Mouse (Mus musculus): ENCODE measurements around the gene D10Jhu81e.
"Not testable (repeated sequence)": the region's sequence is repeated elsewhere in the genome, so short reads cannot be mapped to it uniquely, and the experiment has no call there.

D10Jhu81e gene

DNA sequence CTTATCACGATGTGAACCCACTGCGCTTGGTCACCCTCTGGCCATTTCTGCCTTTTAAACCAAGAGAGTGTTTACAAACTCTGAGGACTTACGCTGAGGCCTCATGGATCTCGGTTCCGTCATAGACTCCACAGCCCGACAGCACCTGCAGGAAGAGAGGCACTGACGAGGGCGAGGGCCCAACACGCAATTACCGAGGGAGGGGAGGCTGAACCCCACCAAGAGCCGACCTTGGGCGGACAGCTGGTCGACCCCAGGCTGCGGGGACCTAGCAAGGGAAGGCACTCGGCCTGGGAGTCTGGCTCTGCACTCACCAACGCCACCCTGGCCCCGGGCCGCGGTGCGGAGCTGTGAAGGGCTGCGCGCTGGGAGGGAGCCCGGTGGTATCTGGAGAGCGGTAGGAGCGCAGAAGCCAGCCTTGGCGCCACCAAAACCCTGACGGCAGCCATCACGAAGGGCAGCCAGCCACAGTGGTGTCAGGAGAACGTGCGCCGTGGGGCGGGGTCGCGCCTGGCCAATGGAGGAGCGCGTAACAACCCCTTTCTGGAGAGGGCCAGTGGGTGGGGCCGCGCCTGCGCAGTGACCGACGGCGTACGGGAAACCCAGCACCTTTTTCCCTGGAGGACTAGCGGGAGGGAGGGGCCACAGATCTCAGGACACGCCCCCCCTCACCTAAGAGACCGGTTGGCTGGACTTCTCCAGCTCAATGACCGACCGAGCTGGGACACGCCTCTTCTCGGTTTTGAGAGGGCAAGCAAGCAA is at the start of gene D10Jhu81e:
Gene D10Jhu81e, minus strand, starts transcription at position 502 of the 762 bp plus-strand sequence.
- peak; percentile 99 to 100 for DNase-seq (ENCODE audit: low spot score in 2 of 2)

DNA sequence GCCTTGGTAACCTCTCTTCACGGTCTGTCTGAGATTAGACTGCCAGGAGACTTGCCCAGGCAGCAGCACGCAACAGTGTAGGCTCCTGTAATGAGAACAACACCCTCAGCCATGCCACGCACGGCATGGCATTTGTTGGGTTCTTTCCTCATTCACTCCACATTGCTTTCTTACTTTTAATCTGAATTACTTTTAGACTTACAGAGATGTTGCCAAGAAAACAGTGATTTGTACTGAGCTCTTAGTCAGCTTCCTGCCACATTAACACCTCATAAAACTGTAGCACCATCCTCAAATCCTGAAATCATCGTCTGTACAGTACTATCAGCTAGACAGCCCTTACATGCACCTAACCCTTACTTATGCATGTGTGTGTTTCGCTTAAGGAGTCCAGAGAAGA is 49.0 kb upstream of the D10Jhu81e start:
- no peak for DNase-seq (ENCODE audit: low spot score in 2 of 2)

DNA sequence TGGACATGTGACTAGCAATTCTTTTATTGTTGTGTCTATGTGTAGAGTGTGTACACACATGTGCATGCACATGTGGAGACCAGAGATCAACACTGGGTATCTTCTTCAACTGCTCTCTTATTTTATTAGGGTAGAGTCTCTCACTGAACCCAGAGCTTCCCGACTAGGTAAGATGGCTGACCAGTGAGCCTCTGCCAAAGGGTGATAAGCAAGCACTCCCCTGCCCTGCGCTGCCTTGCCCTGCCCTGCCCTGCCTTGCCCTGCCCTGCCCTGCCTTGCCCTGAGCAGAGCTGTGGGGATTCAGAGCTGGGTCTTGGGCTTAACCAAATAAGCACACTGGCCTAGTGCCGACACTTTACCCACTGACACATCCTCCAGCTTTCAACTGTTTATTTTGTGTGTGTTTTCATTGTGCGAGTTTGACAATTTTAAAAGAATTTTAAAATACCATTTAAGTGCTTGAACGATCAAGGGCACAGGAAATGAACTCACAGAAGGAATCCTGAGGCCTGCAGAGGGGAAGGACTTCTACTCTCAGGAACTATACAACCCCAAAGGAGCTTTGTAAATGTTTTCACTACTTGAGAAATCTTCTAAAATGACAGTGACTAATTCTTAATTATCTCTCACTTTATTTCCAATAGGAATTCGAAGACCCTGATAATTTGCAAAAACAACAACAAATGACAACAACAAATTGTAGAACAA is 46.9 kb upstream of the D10Jhu81e start:
- DNase-seq (ENCODE audit: low spot score in 2 of 2): peak; percentile 22 to 28

DNA sequence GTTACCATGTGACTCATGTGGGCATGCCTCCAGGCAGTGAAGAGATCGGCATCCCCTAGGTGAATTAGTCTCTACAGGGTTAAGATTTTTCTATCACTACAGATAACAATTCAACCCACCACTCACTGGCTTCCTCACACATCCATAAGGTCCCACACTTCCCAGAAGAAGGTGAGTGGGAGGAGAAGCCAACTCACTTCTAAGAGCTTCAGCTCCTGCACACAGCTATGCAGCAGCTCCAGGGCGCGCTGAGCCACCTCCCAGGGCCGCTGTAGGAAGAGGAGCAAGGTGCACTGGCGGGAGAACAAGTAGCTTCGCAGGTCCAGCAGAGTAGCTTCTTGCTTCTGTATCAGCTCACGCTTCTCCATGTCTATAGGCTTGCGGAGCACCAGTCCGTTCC is 44.8 kb upstream of the D10Jhu81e start:
- no peak for DNase-seq (ENCODE audit: low spot score in 2 of 2)

DNA sequence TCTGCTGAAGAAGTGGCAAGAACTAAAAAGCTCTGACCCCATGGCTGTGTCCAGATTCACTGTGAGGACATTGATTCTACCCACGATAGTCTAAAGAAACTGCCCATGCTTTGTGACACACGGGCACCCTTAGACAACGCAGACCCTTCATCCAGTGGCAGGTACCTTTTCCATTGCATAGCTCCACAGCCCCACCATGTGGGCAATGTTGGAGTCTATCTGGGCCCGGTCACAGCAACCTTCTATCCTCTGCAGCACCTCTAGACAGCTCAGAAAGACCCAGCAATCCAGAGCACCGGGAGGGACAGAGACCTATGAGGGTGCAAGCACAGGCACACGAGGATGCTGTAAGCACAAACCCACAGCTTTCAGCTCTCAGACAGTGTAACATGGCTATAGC is 41.7 kb upstream of the D10Jhu81e start:
- DNase-seq (ENCODE audit: low spot score in 2 of 2): no peak

DNA sequence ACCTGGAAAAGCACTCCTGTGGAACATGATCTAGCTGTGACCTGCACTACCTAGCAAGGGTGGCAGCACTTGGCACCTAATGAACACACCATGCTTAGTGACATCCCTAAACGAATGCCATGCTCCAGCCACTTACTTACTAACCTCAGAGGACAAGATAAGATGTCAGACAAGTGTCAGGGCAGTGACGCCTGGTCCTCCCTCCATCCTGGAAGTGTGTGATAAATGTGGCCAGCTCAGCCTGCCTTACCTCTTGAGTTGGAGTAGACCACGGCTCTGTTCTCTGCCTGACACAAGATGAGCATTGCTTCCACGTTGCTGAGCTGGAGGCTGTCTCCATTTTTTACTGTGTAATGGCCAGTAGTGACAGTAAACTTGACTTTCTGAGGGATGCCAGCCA is 31.6 kb upstream of the D10Jhu81e start:
- DNase-seq (ENCODE audit: low spot score in 2 of 2): no peak

DNA sequence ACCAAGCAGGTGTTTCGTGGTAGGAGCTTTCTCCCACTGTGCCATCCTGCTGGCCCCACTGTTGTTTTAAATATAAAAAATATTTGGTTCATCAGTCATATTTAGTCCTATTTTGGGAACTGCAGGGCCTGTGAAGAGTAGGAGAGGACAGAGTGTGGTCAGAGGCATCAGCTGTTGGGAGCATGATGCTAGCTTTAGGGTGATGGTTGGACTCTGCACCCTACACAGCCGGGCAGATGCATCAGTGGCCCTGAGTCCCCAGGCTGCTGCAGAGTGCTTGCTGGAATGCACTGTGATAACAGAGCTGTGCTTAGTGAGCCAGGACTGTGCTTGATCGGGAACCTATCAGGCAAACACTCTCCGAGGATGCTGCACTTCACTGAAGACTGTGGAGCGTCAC is 23.4 kb upstream of the D10Jhu81e start:
- DNase-seq (ENCODE audit: low spot score in 2 of 2): no peak

DNA sequence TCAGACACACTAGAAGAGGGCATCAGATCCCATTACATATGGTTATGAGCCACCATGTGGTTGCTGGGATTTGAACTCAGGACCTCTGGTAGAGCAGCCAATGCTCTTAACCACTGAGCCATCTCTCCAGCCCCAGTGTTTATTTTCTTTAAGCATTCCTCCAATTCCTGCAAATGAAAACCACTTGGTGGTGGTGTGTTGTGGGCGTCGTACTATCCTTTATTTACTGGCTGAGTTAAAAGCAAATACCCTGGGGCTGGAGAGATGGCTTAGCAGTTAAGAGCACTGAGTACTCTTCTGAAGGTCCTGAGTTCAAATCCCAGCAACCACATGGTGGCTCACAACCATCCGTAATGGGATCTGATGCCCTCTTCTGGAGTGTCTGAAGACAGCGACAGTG is 16.5 kb upstream of the D10Jhu81e start:
- not testable (repeated sequence) for DNase-seq (ENCODE audit: low spot score in 2 of 2)

DNA sequence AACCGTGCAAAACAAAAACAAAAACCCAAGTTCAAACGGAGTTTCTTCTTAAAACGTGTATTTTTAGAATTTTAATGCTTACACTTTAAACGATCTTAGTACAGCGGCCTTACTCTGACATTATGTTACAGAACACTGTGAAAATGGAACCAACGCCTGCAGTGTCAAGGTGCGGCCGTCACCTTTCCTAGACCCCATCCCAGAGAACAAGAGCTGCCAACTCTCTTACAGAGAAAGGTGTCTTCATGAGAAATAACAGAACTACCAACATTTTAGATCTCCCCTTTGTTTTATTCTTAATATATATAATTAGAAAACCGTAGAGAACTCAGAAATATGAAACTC is 15.8 kb upstream of the D10Jhu81e start:
- DNase-seq (ENCODE audit: low spot score in 2 of 2): no peak

DNA sequence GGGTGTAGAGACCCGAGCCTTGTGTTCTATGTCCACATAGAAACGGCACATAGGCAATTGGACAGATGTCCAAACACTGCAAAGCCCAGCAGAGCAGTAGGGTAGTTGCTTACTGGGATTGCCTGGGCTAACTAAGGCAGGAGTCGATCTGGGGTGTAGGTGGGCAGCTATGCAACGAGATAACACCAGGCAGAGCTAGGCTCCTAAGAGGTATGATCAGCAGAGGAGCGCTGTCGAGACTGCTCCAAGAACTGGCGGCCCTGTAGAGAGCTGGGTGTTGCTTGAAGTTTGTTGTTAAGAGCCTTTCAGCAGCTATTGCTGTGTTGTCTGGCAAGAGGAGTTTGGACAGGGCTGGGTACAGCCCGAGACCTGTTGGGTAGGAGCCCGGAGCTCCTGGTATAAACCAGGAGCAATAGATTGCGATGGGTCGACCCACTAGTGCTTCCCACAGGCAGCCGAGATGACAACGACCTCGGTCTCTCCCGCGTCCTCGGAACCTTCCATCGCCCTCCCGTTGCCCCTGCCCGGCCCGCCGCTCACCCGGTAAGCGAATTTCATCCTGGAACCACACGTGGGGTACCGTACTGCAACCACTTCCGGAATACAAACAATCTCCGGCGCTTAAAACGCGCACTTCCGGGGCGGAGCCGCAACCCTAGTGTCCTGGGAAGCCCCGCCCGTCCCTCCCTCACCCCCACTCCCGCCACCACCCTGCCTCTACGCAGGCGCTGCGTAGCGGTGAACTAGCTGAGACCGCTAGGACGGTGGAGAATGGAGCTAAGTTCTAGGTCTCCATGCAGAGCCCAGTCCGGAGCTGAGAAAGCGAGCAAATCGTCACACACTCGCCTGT is 15.2 kb upstream of the D10Jhu81e start, which contains the start of gene Pwp2:
Gene Pwp2, minus strand, starts transcription at position 619 of the 850 bp plus-strand sequence.
- DNase-seq (ENCODE audit: low spot score in 2 of 2): peak; percentile 75 to 80

DNA sequence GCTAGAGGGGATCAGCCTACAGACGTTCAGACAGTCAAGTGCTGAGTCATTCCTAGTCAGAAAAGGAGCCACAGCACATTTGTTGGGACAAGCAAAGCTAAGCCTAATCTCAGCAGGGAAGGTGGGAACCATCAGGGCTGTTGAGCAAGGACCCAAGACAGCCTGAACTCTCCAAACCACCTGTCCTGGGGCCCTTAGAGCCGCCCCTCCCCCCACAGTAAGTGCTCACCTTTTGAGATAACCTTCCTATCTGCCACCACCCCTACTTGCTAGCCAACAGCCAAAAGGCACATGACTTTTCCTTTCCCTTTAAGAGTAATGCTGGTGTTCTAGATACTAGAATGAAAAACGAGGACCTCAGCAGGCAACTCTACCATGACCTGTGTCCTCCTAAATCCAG is 14.0 kb upstream of the D10Jhu81e start:
- DNase-seq (ENCODE audit: low spot score in 2 of 2): no peak

DNA sequence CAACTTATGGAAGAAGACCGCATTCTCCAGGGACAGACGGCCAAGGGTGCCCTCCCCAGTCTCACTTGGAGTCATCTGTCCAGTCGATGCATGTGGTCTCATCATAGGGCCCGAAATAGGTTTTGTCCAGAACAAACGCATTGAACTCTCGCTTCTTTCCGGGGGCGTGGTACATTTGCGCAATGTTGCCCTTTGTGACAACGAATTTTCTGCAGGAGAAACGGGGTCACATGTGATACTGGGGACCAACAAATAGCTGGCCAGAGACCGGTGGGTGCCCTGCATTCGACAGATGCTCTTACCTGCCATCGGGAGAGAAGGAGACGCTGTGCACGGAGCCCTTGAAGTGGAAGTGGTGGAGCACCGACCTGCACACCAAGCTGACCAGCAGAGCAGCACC is 12.7 kb upstream of the D10Jhu81e start:
- DNase-seq (ENCODE audit: low spot score in 2 of 2): no peak

DNA sequence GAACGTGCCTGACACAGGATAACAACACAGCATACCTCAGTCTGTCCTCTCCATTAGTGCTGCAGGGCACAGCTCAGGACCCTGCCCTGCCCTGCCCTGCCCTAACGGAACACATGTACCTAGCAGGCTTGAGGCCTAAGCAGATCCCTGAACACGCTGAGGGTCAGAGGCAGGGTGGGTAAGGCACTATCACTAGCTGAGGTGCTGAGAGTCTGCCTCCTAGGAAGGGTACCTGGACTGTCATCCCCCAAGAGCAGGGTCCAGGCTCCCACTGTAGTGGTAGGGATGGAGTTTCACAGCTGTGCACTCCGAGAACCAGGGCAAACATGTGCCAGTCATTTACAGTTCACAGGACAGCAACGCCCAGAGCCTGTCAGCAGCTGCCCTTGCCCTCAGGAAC is 4.9 kb upstream of the D10Jhu81e start:
- no peak for DNase-seq (ENCODE audit: low spot score in 2 of 2)

DNA sequence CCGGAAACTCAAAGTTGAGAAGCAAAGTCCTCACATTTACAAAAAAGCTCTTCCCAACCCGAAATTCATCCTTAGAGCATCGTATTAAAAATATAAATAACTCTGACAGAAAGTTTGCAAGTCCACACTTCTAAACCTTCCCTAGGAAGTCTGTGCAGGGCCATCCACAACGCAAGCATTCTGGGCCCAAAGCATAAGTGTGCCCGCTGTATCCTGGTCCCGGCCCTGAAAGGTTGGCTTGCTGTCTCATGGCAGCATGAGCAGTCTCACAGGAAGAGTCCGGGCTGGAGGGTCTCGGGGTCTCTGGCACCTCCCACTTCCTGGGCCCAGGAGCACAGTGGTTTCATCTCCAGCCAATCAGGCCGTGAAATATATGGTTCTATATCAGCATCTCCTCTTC is 2.0 kb upstream of the D10Jhu81e start:
- no peak for DNase-seq (ENCODE audit: low spot score in 2 of 2)

DNA sequence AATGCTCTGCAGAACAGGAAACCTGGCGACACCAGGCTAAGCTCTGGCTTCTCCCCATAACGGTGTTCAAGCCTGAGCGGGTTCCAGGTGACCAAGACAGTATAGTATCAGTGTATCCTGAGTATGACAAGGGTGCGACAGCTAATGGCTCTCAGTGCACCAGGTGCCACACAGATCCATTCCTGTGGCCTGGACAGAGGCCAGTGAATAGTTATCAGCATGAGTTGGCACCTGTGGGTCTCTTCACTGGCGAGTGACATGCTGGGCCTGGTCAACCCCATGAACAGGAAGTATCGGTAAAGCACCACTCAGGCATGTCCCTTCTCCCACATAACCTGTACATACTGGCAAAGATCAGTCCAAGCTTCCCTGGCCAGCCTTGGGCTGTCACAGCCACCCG is 1.5 kb upstream of the D10Jhu81e start:
- no peak for DNase-seq (ENCODE audit: low spot score in 2 of 2)

DNA sequence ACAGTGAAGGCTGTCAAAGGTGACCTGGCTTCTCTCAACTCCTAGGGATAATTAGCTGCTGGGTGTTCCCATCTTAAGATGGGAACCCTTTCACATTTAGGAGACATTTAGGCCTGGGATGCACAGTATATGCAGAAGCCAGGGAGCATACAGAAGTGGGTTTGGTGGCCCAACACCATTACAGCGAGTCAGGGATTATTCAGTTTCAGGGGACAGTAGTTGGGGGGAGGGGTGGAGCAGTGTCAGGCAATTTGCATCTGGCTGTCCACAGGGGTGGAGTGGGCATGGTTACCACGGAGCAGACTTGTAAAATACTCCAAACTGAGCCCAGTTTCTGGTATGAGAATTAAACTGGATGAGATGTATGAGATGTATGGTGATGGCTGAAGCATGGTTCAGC is 863 bp upstream of the D10Jhu81e start:
- DNase-seq (ENCODE audit: low spot score in 2 of 2): no peak

DNA sequence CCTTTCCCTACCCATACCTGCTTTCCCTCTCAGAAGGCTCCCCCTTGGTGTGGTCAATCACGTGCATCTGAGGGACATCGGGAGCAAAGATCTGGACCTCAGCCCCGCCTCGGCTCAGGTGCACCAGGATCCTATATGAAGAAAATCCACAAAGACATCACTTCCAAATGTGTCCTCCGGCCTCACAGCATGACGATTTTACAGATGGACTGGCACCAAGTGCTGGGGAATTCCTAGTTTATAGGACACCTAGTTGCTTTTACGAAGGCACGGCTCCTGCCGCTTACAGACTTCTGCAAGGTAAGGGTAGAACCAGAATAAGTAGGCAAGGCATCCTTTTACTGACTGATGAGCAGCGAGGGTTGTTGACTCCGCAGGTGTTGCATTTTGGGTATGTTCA is 790 bp downstream of the D10Jhu81e start:
- DNase-seq (ENCODE audit: low spot score in 2 of 2): no peak

DNA sequence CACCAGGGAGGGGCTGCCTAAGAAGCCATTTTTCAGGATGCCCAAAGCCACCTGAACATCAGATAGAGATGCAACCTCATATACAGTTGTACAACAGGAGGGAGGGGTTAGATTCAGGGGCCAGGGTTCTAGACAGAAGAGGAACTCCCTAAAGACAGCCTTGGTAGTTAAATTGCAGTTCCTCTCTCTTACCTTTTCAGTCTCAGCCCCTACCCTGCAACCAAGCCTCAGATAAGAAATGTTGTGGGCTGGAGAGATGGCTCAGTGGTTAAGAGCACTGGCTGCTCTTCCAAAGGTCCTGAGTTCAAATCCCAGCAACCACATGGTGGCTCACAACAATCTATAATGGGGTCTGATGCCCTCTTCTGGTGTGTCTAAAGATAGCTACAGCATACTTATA is 1.8 kb downstream of the D10Jhu81e start:
- no peak for DNase-seq (ENCODE audit: low spot score in 2 of 2)

DNA sequence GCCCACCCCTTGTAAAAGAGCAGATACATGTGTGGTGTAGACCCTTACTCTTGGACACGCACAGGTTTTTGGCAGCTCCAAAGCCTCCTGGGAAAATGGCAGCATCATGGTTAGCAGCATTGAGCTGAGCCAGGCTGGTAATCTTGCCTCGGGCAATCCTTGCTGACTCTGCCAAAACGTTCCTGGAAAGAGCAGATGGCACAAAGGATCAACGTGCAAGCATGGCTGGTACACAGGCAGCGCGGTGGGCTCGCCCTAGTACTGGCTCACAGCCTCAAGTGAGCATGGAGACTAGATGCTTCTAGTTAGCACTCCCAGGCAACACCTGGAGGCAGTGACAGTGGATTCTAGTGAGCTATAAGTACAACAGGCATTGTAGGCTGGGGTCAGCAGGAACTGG is 2.2 kb downstream of the D10Jhu81e start:
- DNase-seq (ENCODE audit: low spot score in 2 of 2): no peak

DNA sequence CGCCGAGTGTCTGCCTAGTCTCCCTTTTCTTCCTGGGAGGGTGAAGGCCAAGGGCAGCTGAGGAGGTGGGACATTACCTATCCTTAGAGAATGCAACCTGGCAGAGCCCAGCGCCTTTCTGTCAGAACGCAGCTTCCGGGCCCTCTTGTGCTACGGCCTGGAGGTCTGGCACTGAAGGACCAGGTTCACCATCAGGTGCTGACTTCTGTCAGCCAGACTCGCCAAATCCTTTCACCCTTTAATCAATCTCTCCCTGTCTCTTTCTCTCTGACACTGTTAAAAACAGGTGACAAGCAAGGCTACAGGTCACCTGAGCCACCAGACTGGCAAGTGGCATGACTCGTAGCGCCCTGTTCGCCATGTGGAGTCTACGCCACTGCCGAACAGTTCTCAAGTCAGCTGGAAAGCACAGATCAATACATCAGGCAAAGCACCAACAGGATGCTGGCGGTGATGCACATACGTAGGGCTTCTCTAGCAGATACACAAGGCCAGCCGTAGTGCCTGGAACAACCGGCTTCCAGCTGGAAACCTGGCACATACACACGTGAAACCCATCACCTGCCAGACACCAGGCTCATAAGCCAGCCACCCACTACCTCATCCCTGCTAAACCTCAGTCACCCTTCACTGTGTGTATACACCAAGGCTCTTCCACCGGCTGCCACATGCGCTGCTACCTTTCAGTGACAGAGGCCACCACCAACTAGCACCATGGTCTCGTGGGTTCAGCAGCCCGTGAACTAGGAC is 4.2 kb downstream of the D10Jhu81e start:
- no peak for DNase-seq (ENCODE audit: low spot score in 2 of 2)

DNA sequence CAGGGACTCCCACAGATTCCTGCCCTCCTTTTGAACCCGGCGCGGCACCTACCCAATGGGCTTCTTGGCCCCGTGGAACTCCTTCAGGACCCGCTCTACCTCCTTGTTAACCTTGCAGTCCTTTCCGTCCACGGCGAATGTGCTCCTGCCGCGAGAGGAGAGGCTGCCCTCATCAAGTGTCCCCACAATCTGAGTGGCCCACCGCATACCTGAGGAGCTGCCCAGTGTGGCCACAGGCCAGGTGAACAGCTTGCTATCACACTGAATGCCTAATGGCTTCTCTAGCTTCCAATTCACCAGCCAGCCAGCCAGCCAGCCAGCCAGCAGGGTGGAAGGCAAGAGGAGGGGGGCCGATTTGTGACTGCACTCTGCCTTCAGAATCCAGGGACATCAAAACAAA is 4.8 kb downstream of the D10Jhu81e start:
- DNase-seq (ENCODE audit: low spot score in 2 of 2): no peak

DNA sequence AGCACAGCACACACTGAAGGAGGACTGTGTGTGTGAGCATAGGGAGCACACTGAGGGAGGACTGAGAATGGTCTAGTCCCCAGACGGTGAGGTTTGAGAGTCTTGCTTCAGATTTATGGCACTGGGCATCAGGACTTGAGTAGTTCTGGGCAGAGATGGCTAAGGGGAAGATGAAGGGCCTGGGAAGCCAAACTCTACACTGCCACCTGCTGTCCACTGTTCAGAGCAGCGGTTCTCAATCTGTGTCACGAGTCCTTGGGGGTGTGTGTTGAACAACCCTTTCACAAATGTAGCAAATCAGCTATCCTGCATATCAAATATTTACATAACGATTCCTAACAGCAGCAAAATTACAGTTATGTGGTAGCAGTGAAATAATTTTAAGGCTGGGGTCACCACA is 5.7 kb downstream of the D10Jhu81e start:
- DNase-seq (ENCODE audit: low spot score in 2 of 2): peak; percentile 32 to 66

Measured in spleen, postnatal 14 days (tissue).